Mouse (Mus musculus) cortical plate, adult 2 months (tissue): ENCODE results near the gene Sytl2.

Experiments
- CTCF ChIP-seq: fragments of 200-500 bp; IDR thresholded peaks from 2 replicates; pipeline ENCODE4 v1.5.1; 2011; ENCODE audit warnings: mild to moderate bottlenecking, control low read depth, low read length; ENCODE audit not compliant: insufficient read depth; ENCODE audit errors: extremely low read depth
- POLR2A ChIP-seq: fragments of 200-500 bp; IDR thresholded peaks from 2 replicates; pipeline ENCODE4 v1.6.1; 2011; ENCODE audit warnings: mild to moderate bottlenecking, low read length, control low read depth; ENCODE audit not compliant: insufficient read depth; ENCODE audit errors: extremely low read depth

GRCm38 (mm10) chr7:90384411-90384810 lies 82.4 kb downstream of the Sytl2 start:
- no peak for TF ChIP-seq CTCF
- TF ChIP-seq POLR2A: no peak
